Comparison of ENCODE assay signal across 21 mouse cellular contexts in the genomic region with DNA sequence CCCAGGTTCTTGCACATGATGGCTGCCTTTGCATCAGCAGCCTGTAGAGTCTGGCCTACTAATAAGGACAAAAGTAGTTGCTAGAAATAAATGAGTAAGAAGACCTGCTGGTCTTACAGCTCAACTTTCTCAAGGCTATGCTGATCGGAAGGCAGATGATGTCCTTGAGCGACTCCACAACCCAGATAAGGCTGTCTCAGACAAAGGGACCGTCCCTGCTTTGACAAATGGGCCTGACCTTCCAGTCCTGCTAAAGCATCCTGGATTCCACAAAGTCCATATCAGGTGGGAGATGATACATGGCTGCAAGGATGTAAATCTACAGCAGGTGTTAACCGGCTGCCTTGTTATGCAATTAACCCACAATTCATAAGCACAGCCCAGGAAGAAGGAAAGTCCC.
DNase-seq lines count a peak whose midpoint lies in the region; ATAC-seq and TF ChIP-seq lines count a peak whose summit lies in the region.
"Had no signal": no experiment of that assay in that cellular context is flagged by ENCODE, and none has a peak within 500 bp of the region (broad histone marks: within the 10 kb centered on the region; RNA-seq: fewer than 3 reads in every experiment).

No protein-coding gene starts in this region.

- H3K4me2 ChIP-seq in forebrain, postnatal 0 days (ENCODE audit: low read depth) = no peak overlapping the region
- H3K4me2 ChIP-seq in forebrain, embryonic 15.5 days (replicated peaks) = no peak overlapping the region
- H3K4me2 ChIP-seq: heart, embryonic 12.5 days; heart, embryonic 15.5 days; hindbrain, embryonic 12.5 days; hindbrain, embryonic 15.5 days had no signal

- no peak overlapping the region for H3K9ac ChIP-seq in forebrain, postnatal 0 days
- H3K9ac ChIP-seq in forebrain, embryonic 15.5 days (replicated peaks) = no peak overlapping the region
- H3K9ac ChIP-seq: heart, embryonic 12.5 days; heart, embryonic 15.5 days; hindbrain, embryonic 12.5 days; hindbrain, embryonic 15.5 days had no signal

- no peak overlapping the region for H3K27ac ChIP-seq in forebrain, postnatal 0 days (ENCODE audit: low read depth, low read length)
- H3K27ac ChIP-seq in forebrain, embryonic 15.5 days (replicated peaks) = no peak overlapping the region
- H3K27ac ChIP-seq: heart, embryonic 15.5 days; hindbrain, embryonic 12.5 days; hindbrain, embryonic 15.5 days had no signal

- no peaks in the 10 kb centered on the region for H3K4me1 ChIP-seq in forebrain, postnatal 0 days (ENCODE audit: insufficient read depth)
- H3K4me1 ChIP-seq in forebrain, embryonic 15.5 days = no peaks in the 10 kb centered on the region
- H3K4me1 ChIP-seq: heart, embryonic 12.5 days; heart, embryonic 15.5 days; hindbrain, embryonic 12.5 days; hindbrain, embryonic 15.5 days had no signal

- WGBS in forebrain, postnatal 0 days = 80% methylated on average over 4 of the region's 4 CpGs
- 80% methylated on average over 4 of the region's 4 CpGs for WGBS in forebrain, embryonic 15.5 days

- no peak for ATAC-seq in forebrain, postnatal 0 days
- ATAC-seq in forebrain, embryonic 15.5 days (replicated peaks) = no peak
- ATAC-seq: activated CD4-positive, CD25-positive, alpha-beta regulatory T cell, adult 4 months; forebrain, embryonic 14.5 days; intestine, postnatal 0 days had no signal

- TF ChIP-seq CTCF in forebrain, postnatal 0 days (IDR thresholded peaks at IDR 0.05; ENCODE audit: low read depth) = no peak

- no peaks in the 10 kb centered on the region for H3K9me3 ChIP-seq in forebrain, postnatal 0 days (ENCODE audit: low read length)
- H3K9me3 ChIP-seq in forebrain, embryonic 15.5 days = no peaks in the 10 kb centered on the region
- H3K9me3 ChIP-seq: heart, embryonic 12.5 days; heart, embryonic 15.5 days; hindbrain, embryonic 12.5 days; hindbrain, embryonic 15.5 days had no signal

- no peak overlapping the region for H3K4me3 ChIP-seq in forebrain, postnatal 0 days (ENCODE audit: low read depth, low read length)
- H3K4me3 ChIP-seq in forebrain, embryonic 15.5 days = no peak overlapping the region
- H3K4me3 ChIP-seq: heart, embryonic 12.5 days; heart, embryonic 15.5 days; hindbrain, embryonic 12.5 days; hindbrain, embryonic 15.5 days had no signal

- no peaks in the 10 kb centered on the region for H3K27me3 ChIP-seq in forebrain, postnatal 0 days (ENCODE audit: insufficient read depth, low read length)
- H3K27me3 ChIP-seq in forebrain, embryonic 15.5 days = no peaks in the 10 kb centered on the region
- H3K27me3 ChIP-seq: heart, embryonic 15.5 days; hindbrain, embryonic 12.5 days; hindbrain, embryonic 15.5 days had no signal

- peak; percentile 14 for DNase-seq in forebrain, postnatal 0 days
- DNase-seq in adrenal gland, adult 8-10 months = peak; percentile 63
- DNase-seq in adrenal gland, postnatal 25 days = peak; percentile 8
- DNase-seq in lung, adult 18-20 months = no peak
- no peak for DNase-seq in frontal cortex, postnatal 25 days (ENCODE audit: low spot score in 2 of 2)
- DNase-seq: cerebellum, adult 18-20 months; cerebellum, adult 9-10 months; cerebellum, postnatal 14 days; gastrocnemius, postnatal 25 days; heart, adult 18-20 months; heart, postnatal 10 days; heart, postnatal 36 days; kidney, adult 2 months had no signal

- H3K36me3 ChIP-seq in forebrain, postnatal 0 days (ENCODE audit: insufficient read depth) = no peaks in the 10 kb centered on the region
- H3K36me3 ChIP-seq in forebrain, embryonic 15.5 days = no peaks in the 10 kb centered on the region
- H3K36me3 ChIP-seq: heart, embryonic 12.5 days; heart, embryonic 15.5 days; hindbrain, embryonic 12.5 days; hindbrain, embryonic 15.5 days had no signal

Comparison
In these comparisons a context has a peak if more than half of its experiments do, and no peak if none do; other contexts are left out.
1. DNase-seq: peak in forebrain, postnatal 0 days (single experiment), adrenal gland, adult 8-10 months (single experiment) and adrenal gland, postnatal 25 days (single experiment); none in lung, adult 18-20 months (0 of 2) and frontal cortex, postnatal 25 days (0 of 2).